ENCODE assay signal across 20 mouse cellular contexts in the genomic region with DNA sequence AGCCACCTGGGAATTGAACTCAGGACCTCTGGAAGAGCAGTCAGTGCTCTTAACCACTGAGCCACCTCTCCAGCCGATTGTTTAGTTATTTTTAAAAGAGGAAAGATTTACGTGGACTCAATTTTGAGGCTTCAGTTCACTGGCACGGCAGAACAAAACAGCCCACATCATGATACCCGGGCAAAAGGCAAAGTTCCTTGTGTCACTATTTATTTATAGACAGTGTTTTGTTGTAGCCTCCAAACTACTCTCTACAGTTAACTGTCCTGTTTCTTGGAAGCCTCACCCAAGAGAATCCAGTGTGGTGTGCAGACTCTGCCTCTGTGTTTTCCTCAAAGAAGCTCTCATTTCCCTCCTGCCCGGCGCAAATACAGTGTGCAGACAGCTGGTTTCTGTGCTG. TPM values are rescaled to one million over a fixed set of nuclear protein-coding genes. Genes with fewer than 3 reads are reported as not detected.
A peak's percentile ranks its signal among the peaks of the same experiment; 100 is the strongest.
DNase-seq lines count a peak whose midpoint lies in the region; ATAC-seq and TF ChIP-seq lines count a peak whose summit lies in the region.
"Had no signal": no experiment of that assay in that cellular context is flagged by ENCODE, and none has a peak within 500 bp of the region (broad histone marks: within the 10 kb centered on the region; RNA-seq: fewer than 3 reads in every experiment).

No protein-coding gene starts in this region.

- intact Hi-C loops in heart, adult 2 months (cut with DNase I), result no loop called here

- TF ChIP-seq CTCF in heart, adult 2 months (IDR thresholded peaks at IDR 0.05), result no peak
- TF ChIP-seq CTCF in liver, adult 2 months (IDR thresholded peaks at IDR 0.05; ENCODE audit: low read depth, low read length), result no peak
- TF ChIP-seq CTCF in liver, postnatal 0 days (IDR thresholded peaks at IDR 0.05; ENCODE audit: low read depth), result no peak

- no peaks in the 10 kb centered on the region for H3K27me3 ChIP-seq in heart, adult 2 months (ENCODE audit: control insufficient read depth, insufficient read depth, low read length)
- H3K27me3 ChIP-seq in liver, adult 2 months (ENCODE audit: control insufficient read depth, insufficient read depth, low read length), result no peaks in the 10 kb centered on the region
- no peaks in the 10 kb centered on the region for H3K27me3 ChIP-seq in liver, postnatal 0 days (ENCODE audit: insufficient read depth, low read length)
- H3K27me3 ChIP-seq: embryonic facial prominence, embryonic 12.5 days; forebrain, embryonic 13.5 days; forebrain, embryonic 15.5 days had no signal

- no peak for ATAC-seq in liver, postnatal 0 days
- ATAC-seq: forebrain, embryonic 13.5 days; forebrain, embryonic 15.5 days had no signal

- 66% methylated on average over 6 of the region's 6 CpGs for WGBS in heart, adult 2 months
- 37% methylated on average over 6 of the region's 6 CpGs for WGBS in liver, adult 2 months
- WGBS in liver, postnatal 0 days (ENCODE audit: insufficient replicate concordance), result 72% methylated on average over 6 of the region's 6 CpGs

- no peak overlapping the region for H3K4me3 ChIP-seq in heart, adult 2 months
- H3K4me3 ChIP-seq in liver, adult 2 months (ENCODE audit: insufficient read depth, low read depth, low read length), result no peak overlapping the region
- no peak overlapping the region for H3K4me3 ChIP-seq in liver, postnatal 0 days (ENCODE audit: low read depth, low read length)
- H3K4me3 ChIP-seq: embryonic facial prominence, embryonic 10.5 days; embryonic facial prominence, embryonic 12.5 days; forebrain, embryonic 13.5 days; forebrain, embryonic 15.5 days had no signal

- H3K4me2 ChIP-seq in liver, postnatal 0 days (ENCODE audit: low read depth, low read length), result no peak overlapping the region
- H3K4me2 ChIP-seq: embryonic facial prominence, embryonic 12.5 days; forebrain, embryonic 13.5 days; forebrain, embryonic 15.5 days had no signal

- peak overlapping the region; percentile 40 for H3K27ac ChIP-seq in heart, adult 2 months
- peak overlapping the region; percentile 85 for H3K27ac ChIP-seq in liver, adult 2 months (replicated peaks; ENCODE audit: insufficient read depth, low read depth, low read length)
- H3K27ac ChIP-seq in liver, postnatal 0 days (ENCODE audit: low read depth), result no peak overlapping the region
- H3K27ac ChIP-seq: embryonic facial prominence, embryonic 10.5 days; embryonic facial prominence, embryonic 12.5 days; forebrain, embryonic 13.5 days; forebrain, embryonic 15.5 days had no signal

- no peaks in the 10 kb centered on the region for H3K36me3 ChIP-seq in heart, adult 2 months (ENCODE audit: control insufficient read depth, insufficient read depth, low read length)
- H3K36me3 ChIP-seq in liver, adult 2 months (ENCODE audit: control insufficient read depth, insufficient read depth, low read length), result no peaks in the 10 kb centered on the region
- no peaks in the 10 kb centered on the region for H3K36me3 ChIP-seq in liver, postnatal 0 days (replicated peaks; ENCODE audit: insufficient read depth, low read length)
- H3K36me3 ChIP-seq: embryonic facial prominence, embryonic 10.5 days; embryonic facial prominence, embryonic 12.5 days; forebrain, embryonic 15.5 days had no signal

- no peak for TF ChIP-seq EP300 in heart, adult 2 months (IDR thresholded peaks at IDR 0.05; ENCODE audit: insufficient read depth, low read depth, low read length)
- TF ChIP-seq EP300 in liver, postnatal 0 days (IDR thresholded peaks at IDR 0.05; ENCODE audit: low read depth), result no peak

- no peaks in the 10 kb centered on the region for H3K9me3 ChIP-seq in liver, postnatal 0 days (ENCODE audit: low read length)
- H3K9me3 ChIP-seq: embryonic facial prominence, embryonic 10.5 days; embryonic facial prominence, embryonic 12.5 days; forebrain, embryonic 13.5 days; forebrain, embryonic 15.5 days had no signal

- H3K9ac ChIP-seq in heart, adult 2 months (ENCODE audit: low read depth, low read length), result no peak overlapping the region
- no peak overlapping the region for H3K9ac ChIP-seq in liver, adult 2 months (ENCODE audit: low read depth, low read length)
- no peak overlapping the region for H3K9ac ChIP-seq in liver, postnatal 0 days (replicated peaks)
- H3K9ac ChIP-seq: embryonic facial prominence, embryonic 12.5 days; forebrain, embryonic 13.5 days; forebrain, embryonic 15.5 days had no signal

- TF ChIP-seq POLR2A in heart, adult 2 months (IDR thresholded peaks at IDR 0.05; ENCODE audit: insufficient read depth, low read depth, low read length), result no peak
- TF ChIP-seq POLR2A in liver, adult 2 months (IDR thresholded peaks at IDR 0.05; ENCODE audit: extremely low read depth, insufficient read depth, low read length), result no peak

- H3K79me2 ChIP-seq in heart, adult 2 months (replicated peaks; ENCODE audit: control insufficient read depth, insufficient read depth, low read length), result no peaks in the 10 kb centered on the region
- no peaks in the 10 kb centered on the region for H3K79me2 ChIP-seq in liver, adult 2 months (ENCODE audit: control insufficient read depth, insufficient read depth, low read length)

- H3K4me1 ChIP-seq in heart, adult 2 months (ENCODE audit: control insufficient read depth, insufficient read depth, low read length), result no peaks in the 10 kb centered on the region
- peaks cover 4% of the 10 kb centered on the region for H3K4me1 ChIP-seq in liver, adult 2 months (ENCODE audit: control insufficient read depth, insufficient read depth, low read length)
- no peaks in the 10 kb centered on the region for H3K4me1 ChIP-seq in liver, postnatal 0 days (ENCODE audit: insufficient read depth)
- H3K4me1 ChIP-seq: embryonic facial prominence, embryonic 12.5 days; forebrain, embryonic 13.5 days; forebrain, embryonic 15.5 days had no signal

- DNase-seq in heart, adult 2 months, result no peak
- no peak for DNase-seq in heart, adult 8-10 months (ENCODE audit: low spot score)
- DNase-seq in kidney, adult 9 months, result peak; percentile 47
- no peak for DNase-seq in kidney, adult 18-20 months
- DNase-seq in liver, adult 2 months (ENCODE audit: extremely low read depth, low read depth, low spot score), result peak; percentile 73
- no peak for DNase-seq in liver, postnatal 0 days
- peak; percentile 30 for DNase-seq in adipocyte (ENCODE audit: low spot score)
- DNase-seq in lung, adult 18-20 months, result no peak
- DNase-seq: adrenal gland, adult 8-10 months; adrenal gland, postnatal 14 days; adrenal gland, postnatal 36 days; cerebellum, adult 11-12 months; cerebellum, adult 2 months; cerebellum, adult 9-10 months; cerebellum, postnatal 10 days; cerebellum, postnatal 25 days had no signal

RNA-seq across cellular contexts. Expression of gene Acad12, which starts 6.7 kb away (rescaled TPM):
- total RNA-seq in heart, adult 2 months (2021), result 10 to 100 TPM; 68.2 to 80.2 TPM
- polyA plus RNA-seq in heart, adult 2 months (2012; rRNA removed), result 85.7 and 125 TPM in 2 replicates
- 100 to 1,000 TPM in 2 of 4 experiments, 10 to 100 TPM in 2; 97.0 to 106 (median 99.0) TPM for total RNA-seq in heart, adult 8-10 months (2022)
- 9.6 and 14.4 TPM in 2 replicates for total RNA-seq in liver, adult 2 months (2014; rRNA removed)
- 9.1 and 10.1 TPM in 2 replicates for polyA plus RNA-seq in liver, adult 2 months (2012; rRNA removed)
- 1.6 and 2.1 TPM in 2 replicates for polyA plus RNA-seq in liver, postnatal 0 days (2015; fragmentation: Nextera tagmentation; extraction: Ambion mirVana)

RNA-seq across cellular contexts. Expression of gene Aldh2, which starts 18.4 kb away (rescaled TPM):
- 100 to 1,000 TPM; 339 to 371 TPM for total RNA-seq in heart, adult 2 months (2021)
- polyA plus RNA-seq in heart, adult 2 months (2012; rRNA removed), result 433 and 501 TPM in 2 replicates
- 100 to 1,000 TPM; 363 to 434 (median 401) TPM for total RNA-seq in heart, adult 8-10 months (2022)
- 1,488 and 1,502 TPM in 2 replicates for total RNA-seq in liver, adult 2 months (2014; rRNA removed)
- polyA plus RNA-seq in liver, adult 2 months (2012; rRNA removed), result 3,750 and 4,351 TPM in 2 replicates
- polyA plus RNA-seq in liver, postnatal 0 days (2015; fragmentation: Nextera tagmentation; extraction: Ambion mirVana), result 395 and 411 TPM in 2 replicates

RNA-seq across cellular contexts. Expression of gene Acad10, which starts 48.3 kb away (rescaled TPM):
- 10 to 100 TPM; 24.1 to 24.7 TPM for total RNA-seq in heart, adult 2 months (2021)
- polyA plus RNA-seq in heart, adult 2 months (2012; rRNA removed), result 5.2 and 6.6 TPM in 2 replicates
- 10 to 100 TPM; 26.3 to 29.6 (median 26.9) TPM for total RNA-seq in heart, adult 8-10 months (2022)
- 19.6 and 23.5 TPM in 2 replicates for total RNA-seq in liver, adult 2 months (2014; rRNA removed)
- polyA plus RNA-seq in liver, adult 2 months (2012; rRNA removed), result 27.5 and 27.7 TPM in 2 replicates
- polyA plus RNA-seq in liver, postnatal 0 days (2015; fragmentation: Nextera tagmentation; extraction: Ambion mirVana), result 5.9 and 6.5 TPM in 2 replicates

RNA-seq across cellular contexts. Expression of gene Brap, which starts 48.3 kb away (rescaled TPM):
- 10 to 100 TPM; 27.8 to 29.8 TPM for total RNA-seq in heart, adult 2 months (2021)
- polyA plus RNA-seq in heart, adult 2 months (2012; rRNA removed), result 16.6 and 23.1 TPM in 2 replicates
- total RNA-seq in heart, adult 8-10 months (2022), result 10 to 100 TPM; 26.0 to 30.9 (median 29.3) TPM
- 95.5 and 112 TPM in 2 replicates for total RNA-seq in liver, adult 2 months (2014; rRNA removed)
- 48.1 and 48.7 TPM in 2 replicates for polyA plus RNA-seq in liver, adult 2 months (2012; rRNA removed)
- polyA plus RNA-seq in liver, postnatal 0 days (2015; fragmentation: Nextera tagmentation; extraction: Ambion mirVana), result 37.9 and 41.0 TPM in 2 replicates

Comparison
In these comparisons a context has a peak if more than half of its experiments do, and no peak if none do; other contexts are left out.
1. DNase-seq: peak in kidney, adult 9 months (single experiment), liver, adult 2 months (single experiment) and adipocyte (single experiment); none in heart, adult 2 months (0 of 2), heart, adult 8-10 months (single experiment), kidney, adult 18-20 months (single experiment), liver, postnatal 0 days (single experiment) and lung, adult 18-20 months (0 of 2).